Mouse (Mus musculus): ENCODE measurements around the gene Dpf2. TPM values are rescaled to one million over a fixed set of nuclear protein-coding genes. Genes with fewer than 3 reads are reported as not detected.

Gene Dpf2
- total and polyA plus RNA-seq, 2 experiments from 2014 or later: 69.5 to 77.4 TPM

DNA sequence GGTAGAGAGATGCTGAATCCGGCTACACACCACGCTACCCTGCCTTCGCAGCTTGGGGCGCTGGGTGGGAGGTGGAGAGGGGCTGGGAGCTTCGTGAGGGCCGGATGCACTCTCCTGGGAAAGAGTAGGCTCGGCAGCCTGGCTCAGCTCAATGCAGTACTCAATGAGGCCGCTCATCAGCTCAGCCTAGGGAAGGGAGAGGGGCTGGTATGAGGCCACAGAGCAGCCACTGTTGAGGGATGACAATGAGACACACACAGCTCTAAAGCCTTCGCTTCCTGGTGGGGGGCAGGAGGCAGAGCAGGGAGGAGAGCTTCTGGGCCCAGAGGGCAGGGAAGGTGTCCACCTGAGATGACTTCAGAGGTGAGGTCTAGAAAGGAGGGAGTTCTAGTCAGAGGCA is 56.2 kb downstream of the Dpf2 start:
- Histone ChIP-seq H3K27me3 (ENCODE audit: insufficient read depth, low read length) (no peaks in the 10 kb centered on the region), H3K4me2 (ENCODE audit: low read depth, low read length) (no peak overlapping the region), H3K9ac (replicated peaks; ENCODE audit: low read length) (no peak overlapping the region), H3K4me1 (ENCODE audit: insufficient read depth, low read length) (no peaks in the 10 kb centered on the region), H3K4me3 (ENCODE audit: low read length) (no peak overlapping the region), H3K36me3 (ENCODE audit: insufficient read depth, low read length) (peaks cover 16% of the 10 kb centered on the region; the same call in 1 of the 2 replicates), H3K9me3 (ENCODE audit: low read length) (no peaks in the 10 kb centered on the region), H3K27ac (no peak overlapping the region)
- WGBS: 82% methylated on average over 9 of the region's 9 CpGs
- no peak for TF ChIP-seq CTCF (IDR thresholded peaks at IDR 0.05; ENCODE audit: low read depth)
- DNase-seq (ENCODE audit: low spot score) (no peak), ATAC-seq (peak; percentile 71; the same call in 1 of the 2 replicates)

- WGBS: 90% methylated on average over 12 of the region's 12 CpGs
- Histone ChIP-seq H3K9ac (replicated peaks; ENCODE audit: low read length) (no peak overlapping the region), H3K4me3 (ENCODE audit: low read length) (no peak overlapping the region), H3K4me2 (ENCODE audit: low read depth, low read length) (no peak overlapping the region), H3K27me3 (ENCODE audit: insufficient read depth, low read length) (no peaks in the 10 kb centered on the region), H3K27ac (0 out of 2 replicates have a peak overlapping the region, but pooled peaks have one; percentile 45), H3K36me3 (ENCODE audit: insufficient read depth, low read length) (peaks cover 17% of the 10 kb centered on the region; the same call in 1 of the 2 replicates), H3K4me1 (ENCODE audit: insufficient read depth, low read length) (peaks cover 26% of the 10 kb centered on the region), H3K9me3 (ENCODE audit: low read length) (no peaks in the 10 kb centered on the region)
- no peak for ATAC-seq
- no peak for DNase-seq (ENCODE audit: low spot score)
- no peak for TF ChIP-seq CTCF (IDR thresholded peaks at IDR 0.05; ENCODE audit: low read depth)
Measured at GRCm38 (mm10) chr19:5852035-5852722, 60.6 kb downstream of the Dpf2 start.

- ATAC-seq (no peak), DNase-seq (ENCODE audit: low spot score) (no peak)
- no peak overlapping the region for H3K4me3 ChIP-seq (ENCODE audit: low read length)
- peak overlapping the region; percentile 45; the same call in 1 of the 2 replicates for H3K27ac ChIP-seq
- no peaks in the 10 kb centered on the region for H3K27me3 ChIP-seq (ENCODE audit: insufficient read depth, low read length)
- H3K36me3 ChIP-seq (ENCODE audit: insufficient read depth, low read length): peaks cover 17% of the 10 kb centered on the region; the same call in 1 of the 2 replicates
- WGBS: 80% methylated on average over 5 of the region's 5 CpGs
- H3K4me1 ChIP-seq (ENCODE audit: insufficient read depth, low read length): peaks cover 27% of the 10 kb centered on the region
- no peaks in the 10 kb centered on the region for H3K9me3 ChIP-seq (ENCODE audit: low read length)
- H3K4me2 ChIP-seq (ENCODE audit: low read depth, low read length): no peak overlapping the region
- no peak overlapping the region for H3K9ac ChIP-seq (replicated peaks; ENCODE audit: low read length)
- TF ChIP-seq CTCF (IDR thresholded peaks at IDR 0.05; ENCODE audit: low read depth): no peak
Measured at GRCm38 (mm10) chr19:5851481-5851971, 61.3 kb downstream of the Dpf2 start.

- no peak overlapping the region for H3K9ac ChIP-seq (replicated peaks; ENCODE audit: low read length)
- no peak overlapping the region for H3K4me3 ChIP-seq (ENCODE audit: low read length)
- H3K27me3 ChIP-seq (ENCODE audit: insufficient read depth, low read length): no peaks in the 10 kb centered on the region
- no peak overlapping the region for H3K4me2 ChIP-seq (ENCODE audit: low read depth, low read length)
- H3K9me3 ChIP-seq (ENCODE audit: low read length): no peaks in the 10 kb centered on the region
- H3K4me1 ChIP-seq (ENCODE audit: insufficient read depth, low read length): peaks cover 27% of the 10 kb centered on the region
- WGBS: 88% methylated on average over 3 of the region's 3 CpGs
- DNase-seq (ENCODE audit: low spot score): no peak
- no peak for ATAC-seq
- peaks cover 17% of the 10 kb centered on the region; the same call in 1 of the 2 replicates for H3K36me3 ChIP-seq (ENCODE audit: insufficient read depth, low read length)
- H3K27ac ChIP-seq: no peak overlapping the region
- no peak for TF ChIP-seq CTCF (IDR thresholded peaks at IDR 0.05; ENCODE audit: low read depth)
Measured at GRCm38 (mm10) chr19:5850860-5851259, 62.0 kb downstream of the Dpf2 start.

DNA sequence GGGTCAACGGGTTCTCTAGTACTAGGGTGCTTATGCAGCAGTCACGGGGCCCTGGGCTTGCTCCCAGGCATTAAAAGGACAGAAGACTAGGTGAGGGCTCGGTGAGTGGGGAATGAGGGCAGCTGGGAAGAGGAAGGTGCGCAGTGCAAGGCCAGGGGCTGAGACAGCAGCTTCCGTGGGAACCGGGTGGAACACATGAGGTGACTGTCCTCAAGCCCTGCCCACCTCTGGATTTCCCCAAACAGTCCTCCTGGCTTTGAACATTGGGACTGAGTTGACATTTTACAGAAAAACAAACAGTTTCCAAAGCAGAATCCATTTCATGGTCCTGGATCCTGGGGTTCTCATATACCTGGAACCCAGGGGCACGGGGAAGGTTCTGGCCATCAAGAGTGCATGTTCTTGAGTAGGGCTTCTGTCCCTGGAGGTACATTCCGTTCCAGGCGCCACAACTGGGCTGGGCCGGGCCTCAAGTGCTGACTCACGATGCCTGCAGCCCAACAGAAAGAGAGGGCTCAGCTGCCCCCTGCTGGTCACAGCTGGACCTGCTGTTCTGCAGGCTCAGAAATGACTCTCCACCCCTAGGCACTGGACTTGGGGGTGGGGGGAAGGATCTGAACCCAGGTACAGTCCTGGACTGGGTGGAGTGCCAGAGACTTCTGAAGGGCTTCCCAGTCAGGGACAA is 62.8 kb downstream of the Dpf2 start:
- peak; percentile 19; the same call in 1 of the 2 replicates for ATAC-seq

GRCm38 (mm10) chr19:5848826-5849672 is 63.8 kb downstream of the Dpf2 start:
- H3K4me3 ChIP-seq (ENCODE audit: low read length): no peak overlapping the region
- no peaks in the 10 kb centered on the region for H3K27me3 ChIP-seq (ENCODE audit: insufficient read depth, low read length)
- no peak overlapping the region; the same call in 1 of the 2 replicates for H3K9ac ChIP-seq (replicated peaks; ENCODE audit: low read length)
- peak; percentile 13; the same call in 1 of the 2 replicates for TF ChIP-seq CTCF (IDR thresholded peaks at IDR 0.05; ENCODE audit: low read depth)
- H3K4me1 ChIP-seq (ENCODE audit: insufficient read depth, low read length): peaks cover 30% of the 10 kb centered on the region
- ATAC-seq (no peak), DNase-seq (ENCODE audit: low spot score) (no peak)
- peaks cover 17% of the 10 kb centered on the region; the same call in 1 of the 2 replicates for H3K36me3 ChIP-seq (ENCODE audit: insufficient read depth, low read length)
- no peaks in the 10 kb centered on the region for H3K9me3 ChIP-seq (ENCODE audit: low read length)
- WGBS: 42% methylated on average over 13 of the region's 13 CpGs
- peak overlapping the region; percentile 95 for H3K27ac ChIP-seq
- peak overlapping the region; percentile 60 for H3K4me2 ChIP-seq (ENCODE audit: low read depth, low read length)

More for the DNA sequence above, 62.8 kb downstream of the Dpf2 start:
- no peak overlapping the region for H3K9ac ChIP-seq (replicated peaks; ENCODE audit: low read length)
- no peaks in the 10 kb centered on the region for H3K9me3 ChIP-seq (ENCODE audit: low read length)
- TF ChIP-seq CTCF (IDR thresholded peaks at IDR 0.05; ENCODE audit: low read depth): peak; percentile 98
- no peak overlapping the region for H3K4me3 ChIP-seq (ENCODE audit: low read length)
- WGBS: 34% methylated on average over 11 of the region's 11 CpGs
- H3K27ac ChIP-seq: peak overlapping the region; percentile 95; the same call in 1 of the 2 replicates
- DNase-seq (ENCODE audit: low spot score): peak; percentile 92
- 0 out of 2 replicates have a peak overlapping the region, but pooled peaks have one; percentile 2 for H3K4me2 ChIP-seq (ENCODE audit: low read depth, low read length)
- H3K27me3 ChIP-seq (ENCODE audit: insufficient read depth, low read length): no peaks in the 10 kb centered on the region
- peaks cover 27% of the 10 kb centered on the region for H3K4me1 ChIP-seq (ENCODE audit: insufficient read depth, low read length)
- H3K36me3 ChIP-seq (ENCODE audit: insufficient read depth, low read length): peaks cover 17% of the 10 kb centered on the region; the same call in 1 of the 2 replicates
